Mouse (Mus musculus) gastrocnemius, postnatal 10 days (tissue): ENCODE data around the gene Lcn2. TPM values are rescaled to one million over a fixed set of nuclear protein-coding genes. Genes with fewer than 3 reads are reported as not detected.

Source experiments
- DNase-seq: peaks from one replicate; pipeline ENCODE4 v3.0.0; 2021; ENCODE audit warnings: mixed read lengths
- total RNA-seq, 2 experiments: library from RNA; stranded (reverse); gene quantifications; 2 replicates each; pipeline ENCODE4 v1.2.3; 2021

Gene Lcn2
- total RNA-seq, 2 experiments from 2014 or later: 3.5 to 6.7 TPM

GRCm38 (mm10) chr2:32343351-32343671 lies 44.7 kb downstream of the Lcn2 start:
- DNase-seq: no peak

GRCm38 (mm10) chr2:32342539-32343350 lies 45.3 kb downstream of the Lcn2 start:
- DNase-seq: no peak

GRCm38 (mm10) chr2:32342039-32342438 lies 46.0 kb downstream of the Lcn2 start:
- DNase-seq: no peak

- DNase-seq: no peak
Observed at GRCm38 (mm10) chr2:32341634-32341939, 46.5 kb downstream of the Lcn2 start.

- no peak for DNase-seq
Observed at GRCm38 (mm10) chr2:32340836-32341633, 47.0 kb downstream of the Lcn2 start.

- no peak for DNase-seq
Observed at GRCm38 (mm10) chr2:32339912-32340642, 48.0 kb downstream of the Lcn2 start.

- no peak for DNase-seq
Observed at GRCm38 (mm10) chr2:32335888-32336287, 52.2 kb downstream of the Lcn2 start.

Other genes starting within 250 kb of the Lcn2 start
- 100 to 1,000 TPM; 104 to 111 TPM for gene Prrc2b, start 237.2 kb downstream of the Lcn2 start, total RNA-seq
- gene Pomt1, start 151.7 kb downstream of the Lcn2 start, total RNA-seq: 10 to 100 TPM; 16.0 to 17.2 TPM
- gene Uck1, start 128.1 kb downstream of the Lcn2 start, total RNA-seq: 10 to 100 TPM; 18.0 to 20.2 TPM
- 10 to 100 TPM; 71.3 to 76.5 TPM for gene Golga2, start 100.9 kb downstream of the Lcn2 start, total RNA-seq
- gene Swi5, start 100.2 kb downstream of the Lcn2 start, total RNA-seq: 100 to 1,000 TPM; 140 to 148 TPM
- 10 to 100 TPM; 31.2 to 47.2 TPM for gene Ciz1, start 35.9 kb downstream of the Lcn2 start, total RNA-seq
- 10 to 100 TPM; 18.9 to 25.7 TPM for gene Dnm1, start 34.9 kb downstream of the Lcn2 start, total RNA-seq
- gene 1110008P14Rik, start 6.3 kb downstream of the Lcn2 start, total RNA-seq: 10 to 100 TPM; 52.6 to 53.7 TPM
- gene Ptges2, start 7.6 kb upstream of the Lcn2 start, total RNA-seq: 10 to 100 TPM; 38.1 to 40.7 TPM
- 1 to 10 TPM; 3.0 to 3.1 TPM for gene Naif1, start 62.2 kb upstream of the Lcn2 start, total RNA-seq
- 10 to 100 TPM; 16.1 to 31.1 TPM for gene Slc25a25, start 63.2 kb upstream of the Lcn2 start, total RNA-seq
- 1 to 10 TPM; 5.5 to 8.6 TPM for gene Fam102a, start 147.1 kb upstream of the Lcn2 start, total RNA-seq
- gene Dpm2, start 182.6 kb upstream of the Lcn2 start, total RNA-seq: 10 to 100 TPM; 19.6 to 25.7 TPM
- gene Pip5kl1, start 186.5 kb upstream of the Lcn2 start, total RNA-seq: not detected
- not detected for gene 9430097D07Rik, start 187.4 kb upstream of the Lcn2 start, total RNA-seq
- gene St6galnac4, start 198.8 kb upstream of the Lcn2 start, total RNA-seq: 10 to 100 TPM; 31.7 to 42.6 TPM
- gene St6galnac6, start 211.5 kb upstream of the Lcn2 start, total RNA-seq: 10 to 100 TPM; 59.7 to 66.0 TPM
- 1,000 to 10,000 TPM; 1,275 to 1,593 TPM for gene Ak1, start 233.5 kb upstream of the Lcn2 start, total RNA-seq